ENCODE assay signal across 14 mouse cellular contexts in the genomic region with DNA sequence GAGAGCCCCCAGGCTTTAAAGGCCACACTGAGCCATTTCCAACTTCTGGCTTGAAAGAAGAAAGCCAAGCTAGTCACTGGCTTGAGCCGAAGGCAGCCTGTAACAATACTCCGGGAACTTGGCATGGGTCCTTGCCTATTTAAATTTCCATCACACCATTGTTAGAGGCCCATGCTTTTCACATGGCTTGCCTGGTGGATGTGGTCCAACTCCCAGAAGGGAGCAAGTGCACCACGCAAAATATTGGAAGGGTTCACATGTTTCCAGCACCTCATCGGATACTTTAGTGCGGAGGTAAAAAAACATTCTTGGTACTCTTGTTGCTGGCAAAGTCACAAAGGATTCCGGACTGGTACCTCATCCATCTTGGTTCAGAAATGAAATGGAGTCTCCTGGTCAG.
DNase-seq lines count a peak whose midpoint lies in the region; ATAC-seq lines count a peak whose summit lies in the region.
"Had no signal": no experiment of that assay in that cellular context is flagged by ENCODE, and none has a peak within 500 bp of the region (broad histone marks: within the 10 kb centered on the region; RNA-seq: fewer than 3 reads in every experiment).

No protein-coding gene starts in this region.

- H3K9ac ChIP-seq in midbrain, embryonic 14.5 days (replicated peaks; ENCODE audit: low read length): no peak overlapping the region
- H3K9ac ChIP-seq in limb, embryonic 15.5 days: no peak overlapping the region
- H3K9ac ChIP-seq: heart, embryonic 15.5 days; liver, embryonic 14.5 days; neural tube, embryonic 15.5 days had no signal

- H3K4me1 ChIP-seq in midbrain, embryonic 14.5 days (ENCODE audit: control insufficient read depth, insufficient read depth, low read length): peaks cover 16% of the 10 kb centered on the region
- H3K4me1 ChIP-seq in midbrain, embryonic 10.5 days: no peaks in the 10 kb centered on the region
- H3K4me1 ChIP-seq in limb, embryonic 15.5 days: peaks cover 7% of the 10 kb centered on the region
- H3K4me1 ChIP-seq: heart, embryonic 15.5 days had no signal

- H3K4me3 ChIP-seq in midbrain, embryonic 14.5 days (replicated peaks; ENCODE audit: low read depth, low read length): no peak overlapping the region
- no peak overlapping the region for H3K4me3 ChIP-seq in midbrain, embryonic 10.5 days
- no peak overlapping the region for H3K4me3 ChIP-seq in limb, embryonic 15.5 days
- H3K4me3 ChIP-seq: heart, embryonic 15.5 days; neural tube, embryonic 15.5 days had no signal

- WGBS in midbrain, embryonic 14.5 days: 70% methylated on average over 6 of the region's 6 CpGs
- WGBS in midbrain, embryonic 10.5 days: 95% methylated on average over 6 of the region's 6 CpGs
- WGBS in limb, embryonic 15.5 days: 49% methylated on average over 6 of the region's 6 CpGs

- H3K4me2 ChIP-seq in midbrain, embryonic 14.5 days (ENCODE audit: low read length): no peak overlapping the region
- H3K4me2 ChIP-seq in limb, embryonic 15.5 days: no peak overlapping the region
- H3K4me2 ChIP-seq: heart, embryonic 15.5 days; neural tube, embryonic 15.5 days had no signal

- no peak for ATAC-seq in midbrain, embryonic 14.5 days (ENCODE audit: low FRiP score, low TSS enrichment)
- peak; percentile 63; the same call in 1 of the 2 replicates for ATAC-seq in limb, embryonic 15.5 days (ENCODE audit: insufficient number of reproducible peaks, low FRiP score, low TSS enrichment, low read depth)

- no peaks in the 10 kb centered on the region for H3K9me3 ChIP-seq in midbrain, embryonic 14.5 days (ENCODE audit: control insufficient read depth, low read length)
- H3K9me3 ChIP-seq in midbrain, embryonic 10.5 days (replicated peaks): no peaks in the 10 kb centered on the region
- no peaks in the 10 kb centered on the region for H3K9me3 ChIP-seq in limb, embryonic 15.5 days
- H3K9me3 ChIP-seq: heart, embryonic 15.5 days; neural tube, embryonic 15.5 days had no signal

- H3K27me3 ChIP-seq in midbrain, embryonic 14.5 days (ENCODE audit: control insufficient read depth, insufficient read depth, low read length): no peaks in the 10 kb centered on the region
- no peaks in the 10 kb centered on the region for H3K27me3 ChIP-seq in midbrain, embryonic 10.5 days (ENCODE audit: low read depth, poor library complexity, severe bottlenecking)
- H3K27me3 ChIP-seq in limb, embryonic 15.5 days: no peaks in the 10 kb centered on the region
- H3K27me3 ChIP-seq: heart, embryonic 15.5 days had no signal

- H3K36me3 ChIP-seq in midbrain, embryonic 14.5 days (ENCODE audit: control insufficient read depth, insufficient read depth, low read length): no peaks in the 10 kb centered on the region
- H3K36me3 ChIP-seq in midbrain, embryonic 10.5 days: no peaks in the 10 kb centered on the region
- H3K36me3 ChIP-seq in limb, embryonic 15.5 days: no peaks in the 10 kb centered on the region
- H3K36me3 ChIP-seq: heart, embryonic 15.5 days; neural tube, embryonic 15.5 days had no signal

- peak; percentile 41 to 62 for DNase-seq in cerebellum, postnatal 10 days
- no peak for DNase-seq in cerebellum, adult 11 months
- DNase-seq in heart, adult 11 months: peak; percentile 89
- no peak for DNase-seq in heart, adult 18-20 months
- peak; percentile 50 for DNase-seq in midbrain, embryonic 14.5 days
- DNase-seq in midbrain, embryonic 10.5 days (ENCODE audit: low spot score): no peak
- no peak for DNase-seq in gastrocnemius, adult 18-20 months (ENCODE audit: low spot score)
- DNase-seq: cerebellum, adult 9-10 months; right cerebral cortex, postnatal 25 days; thymus, adult 18-20 months had no signal

- H3K27ac ChIP-seq in midbrain, embryonic 14.5 days (replicated peaks; ENCODE audit: low read depth, low read length): no peak overlapping the region
- no peak overlapping the region for H3K27ac ChIP-seq in midbrain, embryonic 10.5 days (replicated peaks)
- peak overlapping the region; percentile 75 for H3K27ac ChIP-seq in limb, embryonic 15.5 days
- H3K27ac ChIP-seq: heart, embryonic 15.5 days; liver, embryonic 14.5 days; neural tube, embryonic 15.5 days had no signal

Comparison
In these comparisons a context has a peak if more than half of its experiments do, and no peak if none do; other contexts are left out.
1. DNase-seq: peak in cerebellum, postnatal 10 days (2 of 2), heart, adult 11 months (single experiment) and midbrain, embryonic 14.5 days (single experiment); none in cerebellum, adult 11 months (single experiment), heart, adult 18-20 months (0 of 2), midbrain, embryonic 10.5 days (single experiment) and gastrocnemius, adult 18-20 months (single experiment).